Mouse (Mus musculus): ENCODE measurements around the gene Dll4.
A peak's percentile ranks its signal among the peaks of the same experiment; 100 is the strongest.

DNA sequence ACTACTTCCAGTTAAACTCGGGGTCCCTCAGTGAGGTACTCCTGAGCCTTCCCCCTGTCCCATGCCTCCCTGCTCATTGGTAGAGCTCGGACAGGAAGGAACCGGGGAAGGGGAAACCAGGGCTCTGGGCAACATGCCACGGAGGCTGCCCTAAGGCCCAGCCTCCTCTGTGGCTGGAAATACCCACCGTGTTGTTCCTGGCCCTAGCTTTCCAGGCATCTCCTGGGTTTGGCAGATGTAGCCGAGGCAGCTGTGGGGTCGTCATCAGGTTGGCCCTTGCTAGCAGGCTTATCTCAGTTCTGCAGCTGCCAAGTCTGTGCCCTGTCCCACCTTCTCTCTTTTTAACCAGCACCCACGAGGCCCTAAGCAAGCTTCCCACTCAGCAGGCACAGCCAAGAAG, 5.0 kb upstream of the Dll4 start:
- TF ChIP-seq CTCF (IDR thresholded peaks at IDR 0.05; ENCODE audit: low read depth) (no peak), EP300 (IDR thresholded peaks at IDR 0.05; ENCODE audit: low read depth) (0 out of 2 replicates have a peak, but pooled peaks have one; percentile 7)
